Mouse (Mus musculus): ENCODE measurements around the gene Thsd7b.

The Thsd7b gene

DNA sequence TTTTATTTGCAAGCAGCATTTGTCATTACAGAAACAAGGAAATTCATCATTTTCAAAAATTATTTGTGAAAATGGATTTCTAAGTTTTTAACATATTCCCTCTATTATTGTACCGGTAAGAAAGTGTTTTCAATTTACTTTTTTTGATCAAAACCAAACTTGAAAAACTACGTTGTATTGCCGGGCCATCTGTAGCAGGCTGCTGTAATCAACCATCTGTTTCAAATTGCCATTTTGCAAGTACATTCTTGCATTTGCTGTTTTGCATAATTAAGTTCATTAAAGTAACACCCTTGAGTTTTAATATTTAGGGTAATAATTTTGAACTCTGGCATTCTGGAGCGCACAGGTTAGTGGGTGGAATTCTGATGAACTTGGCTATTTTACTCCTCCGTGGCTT, 246.6 kb downstream of the Thsd7b start:
- DNase-seq (ENCODE audit: low read depth, low spot score) = no peak

DNA sequence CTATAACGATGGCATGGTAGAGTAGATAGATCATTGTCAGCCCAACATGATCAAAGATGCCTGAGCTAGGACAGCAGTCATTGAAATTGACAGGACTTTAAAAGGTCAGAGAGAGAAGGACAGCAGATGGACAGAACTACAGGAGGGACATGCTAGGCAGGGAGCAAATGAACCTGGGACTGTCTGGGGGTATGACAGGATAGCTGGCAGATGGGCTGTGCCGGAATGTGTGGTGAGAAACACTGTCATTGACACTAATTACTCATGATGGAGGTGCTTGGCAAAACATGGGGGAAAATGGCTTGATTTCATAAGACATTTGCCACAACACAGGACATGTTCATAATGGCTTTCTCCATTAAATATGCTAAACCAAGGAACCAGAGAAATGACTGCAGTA, 253.9 kb downstream of the Thsd7b start:
- DNase-seq (ENCODE audit: low read depth, low spot score) = no peak

GRCm38 (mm10) chr1:129532206-129532605, 259.1 kb downstream of the Thsd7b start:
- no peak for DNase-seq (ENCODE audit: low read depth, low spot score)

DNA sequence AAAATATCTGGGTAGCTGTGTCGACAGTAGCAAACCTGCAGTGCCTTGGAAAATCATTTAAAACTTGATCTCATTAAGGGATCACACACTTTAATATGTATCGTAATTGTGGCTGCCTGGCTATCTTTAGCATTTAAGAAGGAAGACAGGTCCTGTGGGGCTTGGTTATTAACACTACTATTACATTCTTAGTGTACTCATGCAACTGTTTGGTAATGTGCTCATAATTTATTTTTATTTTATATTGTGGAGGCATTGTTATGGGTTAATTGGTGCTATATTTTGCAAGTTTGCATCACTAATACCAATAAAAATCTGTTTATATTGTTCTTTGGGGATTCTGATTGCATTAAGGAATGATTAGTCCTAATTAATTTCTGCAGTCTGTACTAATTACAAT, 265.4 kb downstream of the Thsd7b start:
- no peak for DNase-seq (ENCODE audit: low read depth, low spot score)

DNA sequence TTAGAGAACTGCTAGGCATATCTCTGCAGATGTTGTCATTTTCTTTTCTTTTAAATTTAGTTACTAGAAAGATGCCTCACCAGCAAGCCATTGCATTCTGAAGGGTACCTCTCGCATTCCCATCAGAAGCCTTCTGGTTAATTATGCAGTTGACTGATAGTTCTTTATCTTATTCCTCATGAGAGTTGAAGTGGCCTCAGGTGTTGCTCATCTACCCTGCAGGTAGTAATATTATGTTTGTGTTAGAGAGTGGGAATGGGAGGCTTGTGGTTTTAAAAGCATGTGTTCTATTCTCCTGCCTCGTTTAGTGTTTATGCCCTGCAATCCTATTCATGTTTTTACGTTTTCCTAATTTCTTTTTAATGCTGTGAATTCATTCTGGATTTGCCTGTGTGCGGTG, 265.9 kb downstream of the Thsd7b start:
- no peak for DNase-seq (ENCODE audit: low read depth, low spot score)

DNA sequence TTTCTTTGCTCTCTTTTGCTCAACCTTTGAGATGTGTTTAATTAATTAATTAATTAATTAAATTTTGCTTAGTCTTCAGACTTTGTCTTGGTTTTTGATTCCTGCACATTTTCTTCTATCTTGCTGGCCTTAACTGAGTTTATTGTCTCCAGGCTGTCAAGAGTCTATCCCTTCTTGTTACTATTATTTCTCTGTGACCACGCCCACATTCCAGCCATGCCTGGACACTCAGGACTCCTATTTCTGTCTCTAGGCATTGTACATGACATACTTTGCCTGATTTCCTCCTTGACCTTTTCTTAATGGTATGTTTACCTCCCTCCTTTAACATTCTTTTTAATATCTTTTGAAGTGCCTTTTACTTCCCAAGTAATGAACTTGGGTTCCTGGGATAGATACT, 267.6 kb downstream of the Thsd7b start:
- no peak for DNase-seq (ENCODE audit: low read depth, low spot score)

DNA sequence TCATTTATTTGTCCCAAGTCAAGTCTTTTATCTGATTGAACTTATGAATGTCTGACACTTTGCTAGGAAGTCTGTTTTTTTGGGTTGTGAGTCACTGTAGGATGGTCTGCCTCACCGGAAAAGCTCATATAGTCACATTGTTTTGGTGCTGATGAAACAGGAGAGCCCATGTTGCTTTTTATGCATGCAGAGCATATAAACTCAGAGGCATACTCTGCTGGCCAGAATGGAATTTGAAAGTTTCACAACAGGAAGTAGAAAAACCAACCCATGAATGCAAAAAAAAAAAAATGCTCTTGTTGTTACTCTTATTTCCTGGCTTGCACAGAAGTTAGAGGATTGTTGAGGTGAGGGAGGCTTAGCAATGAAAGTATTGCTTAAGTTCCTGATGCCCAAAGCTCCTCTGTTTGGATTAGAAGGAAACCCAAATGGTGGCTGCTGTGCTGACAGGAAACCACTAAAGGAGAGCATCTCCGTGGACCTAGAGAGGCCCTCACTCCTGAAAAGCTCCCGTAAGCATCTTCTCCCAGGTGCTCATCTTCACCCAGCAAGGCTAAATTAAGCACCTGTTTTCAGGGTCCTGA, 269.6 kb downstream of the Thsd7b start:
- no peak for DNase-seq (ENCODE audit: low read depth, low spot score)

DNA sequence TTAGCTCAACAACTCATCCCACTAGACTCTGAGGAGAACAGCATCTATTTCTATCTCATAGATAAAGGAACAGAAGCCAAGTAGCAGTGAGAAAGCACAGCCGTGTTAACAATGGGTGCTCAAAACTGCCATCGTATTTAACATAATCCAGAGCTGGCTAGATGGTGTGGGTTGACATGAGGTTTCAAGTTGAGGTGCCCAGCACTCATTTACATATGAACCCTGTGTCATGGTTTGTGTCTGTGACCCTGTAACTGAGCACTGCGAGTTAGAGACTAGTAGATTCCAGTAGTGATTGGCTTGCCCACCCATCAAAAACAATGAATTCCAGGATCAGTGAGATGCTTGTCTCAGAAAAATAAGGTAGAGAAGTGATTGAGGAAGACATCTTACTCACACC, 270.1 kb downstream of the Thsd7b start:
- no peak for DNase-seq (ENCODE audit: low read depth, low spot score)

DNA sequence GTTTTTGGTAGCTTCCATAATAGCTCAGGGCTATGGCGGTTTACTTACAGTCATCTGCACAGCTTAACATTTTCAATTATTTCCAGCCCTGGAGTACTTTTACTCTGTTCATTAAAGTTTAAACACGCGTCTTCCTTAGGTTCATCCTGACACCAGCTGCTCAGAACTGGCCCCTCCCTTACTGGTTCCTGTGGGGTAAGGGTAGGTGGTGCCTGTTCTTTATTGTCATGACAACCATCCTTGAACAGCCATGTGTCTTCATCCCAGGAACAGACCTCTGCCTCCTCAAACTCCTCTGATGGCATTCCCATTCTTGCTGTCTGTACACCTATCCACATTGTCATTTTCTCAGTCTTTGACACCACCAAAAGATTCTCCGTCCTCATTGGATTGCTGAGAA, 285.0 kb downstream of the Thsd7b start:
- DNase-seq (ENCODE audit: low read depth, low spot score) = no peak

GRCm38 (mm10) chr1:129559137-129559536, 286.0 kb downstream of the Thsd7b start:
- DNase-seq (ENCODE audit: low read depth, low spot score) = no peak

DNA sequence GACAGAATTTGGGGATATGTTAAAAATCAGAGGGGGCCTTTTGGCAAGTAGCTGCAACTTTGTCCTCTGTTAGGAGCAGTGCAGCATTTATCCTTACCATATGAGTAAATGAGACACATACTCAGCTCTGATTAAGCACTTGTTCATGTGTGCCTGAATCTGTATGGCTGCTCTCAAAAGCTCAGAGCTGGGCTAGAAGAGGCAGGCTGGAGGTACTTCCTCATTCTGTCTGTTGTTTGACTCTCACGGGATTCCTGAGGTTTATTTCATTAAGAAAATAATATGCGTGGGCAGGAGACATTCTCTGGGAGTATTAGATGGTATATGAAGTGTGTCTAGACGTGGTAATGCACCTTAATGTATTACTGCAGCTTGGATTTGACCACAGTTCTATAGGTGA, 286.7 kb downstream of the Thsd7b start:
- no peak for DNase-seq (ENCODE audit: low read depth, low spot score)

DNA sequence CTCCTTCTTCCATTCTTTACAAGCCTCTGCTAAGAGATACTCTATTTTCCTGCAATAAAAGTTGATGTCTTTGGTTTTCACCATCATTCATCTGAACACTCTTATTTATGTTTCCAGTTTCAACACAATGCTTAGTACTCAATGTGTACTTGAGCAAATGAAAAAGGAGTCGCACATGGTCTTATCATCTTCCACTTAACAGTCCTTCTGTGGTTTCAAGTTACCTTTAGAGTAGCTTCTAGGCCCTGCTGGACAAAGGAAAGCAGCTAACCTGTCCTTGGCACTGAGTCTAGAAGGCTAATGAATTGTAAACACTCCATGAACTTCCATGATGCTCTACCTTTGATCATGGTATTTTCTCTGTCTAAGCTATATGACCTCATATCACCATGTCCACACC, 289.6 kb downstream of the Thsd7b start:
- no peak for DNase-seq (ENCODE audit: low read depth, low spot score)

- DNase-seq (ENCODE audit: low read depth, low spot score) = no peak
Observed at GRCm38 (mm10) chr1:129570522-129570921, 297.4 kb downstream of the Thsd7b start.

GRCm38 (mm10) chr1:129579955-129580354, 306.9 kb downstream of the Thsd7b start:
- no peak for DNase-seq (ENCODE audit: low read depth, low spot score)

DNA sequence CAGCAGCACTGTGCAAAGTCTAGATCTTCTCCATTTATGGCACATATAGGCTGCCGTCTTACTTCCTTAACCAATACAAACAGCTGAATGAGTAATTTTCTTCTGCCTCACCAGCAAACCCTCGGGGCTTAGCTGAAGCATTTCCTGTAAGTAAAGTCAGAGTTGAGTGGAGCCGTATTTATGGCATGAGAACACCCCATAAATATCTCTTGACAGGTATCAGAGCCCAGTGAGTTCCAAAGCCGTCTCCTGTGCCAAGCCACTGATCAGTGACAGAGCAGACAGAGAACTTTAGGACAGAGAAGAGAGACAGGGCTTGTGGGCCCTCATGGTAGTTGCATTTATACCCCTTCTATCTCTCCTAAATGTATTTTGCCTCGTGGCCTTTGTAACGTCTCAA, 313.5 kb downstream of the Thsd7b start:
- DNase-seq (ENCODE audit: low read depth, low spot score) = no peak

DNA sequence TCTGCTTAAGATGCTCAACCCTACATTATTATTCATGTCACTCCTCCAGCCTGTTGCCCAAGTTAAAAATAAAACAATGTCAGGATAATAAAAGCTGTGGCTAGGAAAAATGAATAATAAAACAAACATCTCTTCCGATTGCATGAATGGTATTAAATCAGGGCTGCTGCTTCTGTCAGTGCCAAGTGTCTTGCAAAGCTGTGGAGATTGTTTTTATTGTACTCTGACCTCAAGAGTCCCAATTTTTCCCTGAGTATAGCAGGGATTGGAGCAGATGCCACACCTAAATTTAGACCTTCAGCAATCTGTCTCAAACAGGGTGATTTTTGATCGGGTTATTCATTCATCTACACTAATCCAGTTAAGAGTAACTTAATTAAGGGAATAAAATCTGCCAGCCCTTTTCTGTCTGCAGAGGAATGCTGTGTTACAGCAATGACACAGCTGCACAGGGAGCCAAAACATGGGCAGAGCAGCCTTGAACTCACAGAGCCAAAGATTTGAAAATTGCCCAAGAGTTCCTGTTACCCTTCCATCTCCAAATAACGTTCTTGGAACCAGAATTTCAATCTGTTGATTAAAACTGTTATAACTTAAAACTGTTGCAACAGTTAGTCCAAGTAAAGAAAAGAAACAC, 316.4 kb downstream of the Thsd7b start:
- no peak for DNase-seq (ENCODE audit: low read depth, low spot score)

DNA sequence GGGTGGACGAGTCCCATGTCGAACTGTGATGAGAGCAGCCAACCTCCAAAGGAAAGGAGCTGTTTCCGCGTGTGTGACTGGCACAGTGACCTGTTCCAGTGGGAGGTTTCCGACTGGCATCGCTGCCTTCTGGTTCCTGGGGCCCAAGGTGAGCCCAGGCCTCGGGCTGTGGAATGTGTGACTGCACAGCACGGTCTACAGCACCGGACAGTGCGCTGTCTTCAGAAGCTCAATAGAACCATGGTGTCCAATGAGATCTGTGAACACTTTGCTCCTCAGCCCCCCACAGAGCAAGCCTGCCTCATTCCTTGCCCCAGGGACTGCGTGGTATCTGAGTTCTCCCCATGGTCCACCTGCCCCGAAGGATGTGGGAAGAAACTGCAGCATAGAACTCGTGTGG, 322.3 kb downstream of the Thsd7b start:
- no peak for DNase-seq (ENCODE audit: low read depth, low spot score)

DNA sequence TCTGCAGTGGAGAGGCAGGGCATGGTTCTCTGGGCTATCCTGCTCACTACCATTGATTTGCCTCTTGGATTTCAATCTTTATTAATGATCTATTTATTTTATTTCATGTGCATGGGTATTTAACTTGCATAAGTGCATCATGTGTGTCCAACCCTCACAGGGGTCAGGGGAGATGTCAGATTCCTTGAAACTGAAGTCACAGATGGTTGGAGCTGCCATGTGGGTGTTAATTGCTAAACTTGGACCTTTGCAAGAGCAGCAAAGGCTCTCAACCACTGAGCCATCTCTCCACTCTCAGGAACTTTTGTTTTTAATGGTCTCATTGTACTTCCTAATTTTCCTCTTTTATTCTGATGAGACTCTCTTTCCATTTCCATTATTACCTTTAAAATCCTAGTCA, 327.8 kb downstream of the Thsd7b start:
- DNase-seq (ENCODE audit: low read depth, low spot score) = no peak

- DNase-seq (ENCODE audit: low read depth, low spot score) = no peak
Observed at GRCm38 (mm10) chr1:129602284-129602683, 329.2 kb downstream of the Thsd7b start.

GRCm38 (mm10) chr1:129608395-129608794, 335.3 kb downstream of the Thsd7b start:
- DNase-seq (ENCODE audit: low read depth, low spot score) = no peak

DNA sequence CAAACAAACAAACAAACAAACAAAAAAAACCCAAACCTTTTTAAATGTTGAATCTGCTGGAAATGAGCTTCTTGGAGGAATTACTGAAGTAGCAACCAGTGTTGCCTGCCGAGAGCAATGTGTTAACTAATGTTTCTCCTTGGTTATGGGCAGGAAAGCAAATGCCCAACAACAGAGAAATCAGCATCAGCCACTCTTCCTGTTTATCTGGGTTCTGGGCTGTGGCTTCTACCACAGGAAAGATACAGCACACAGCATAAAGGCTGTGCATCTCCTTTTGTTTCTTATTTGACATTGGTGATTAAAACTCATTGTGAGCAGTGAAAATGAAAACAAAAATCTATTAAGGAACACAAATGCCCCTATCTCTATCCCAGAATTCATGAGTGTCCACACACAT, 343.0 kb downstream of the Thsd7b start:
- DNase-seq (ENCODE audit: low read depth, low spot score) = no peak

DNA sequence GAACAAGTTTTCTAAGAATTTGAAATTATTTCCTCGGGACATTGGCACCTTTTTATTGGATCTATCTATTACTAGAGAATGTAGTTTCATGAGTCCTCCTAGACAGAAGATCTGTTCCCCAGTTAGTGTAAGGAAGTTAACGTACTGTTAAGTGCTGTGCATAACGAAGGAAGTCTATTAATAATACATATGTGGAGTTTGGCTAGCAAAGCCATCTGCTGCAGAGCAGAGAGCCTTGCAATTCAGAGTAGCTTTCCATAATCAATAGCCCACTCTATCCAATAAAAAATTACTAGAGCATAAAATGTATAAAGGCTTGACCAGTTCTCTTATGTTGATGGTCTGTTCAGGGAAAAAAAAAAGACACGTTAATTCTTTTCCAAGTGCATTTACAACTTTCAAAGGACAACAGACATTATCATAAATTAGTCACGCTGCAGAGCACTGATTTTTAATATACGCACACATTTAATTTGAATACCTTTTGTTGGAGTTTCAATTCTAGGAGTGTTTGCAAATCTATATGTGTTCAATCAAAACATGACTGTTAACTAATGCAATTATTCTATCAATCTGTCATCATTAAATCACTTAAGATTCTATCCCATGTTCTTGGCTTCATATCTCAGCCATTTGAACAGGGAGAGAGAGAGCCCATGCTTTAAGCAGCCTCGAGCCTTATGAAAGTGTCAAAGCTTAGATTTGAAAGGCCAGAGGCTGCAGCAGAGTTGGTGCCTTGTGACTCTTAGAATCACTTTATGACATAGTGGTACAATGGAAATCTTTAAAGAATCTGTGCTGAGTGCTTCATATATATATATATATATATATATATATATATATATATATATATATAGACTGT, 346.6 kb downstream of the Thsd7b start:
- no peak for DNase-seq (ENCODE audit: low read depth, low spot score)

GRCm38 (mm10) chr1:129624519-129624918, 351.4 kb downstream of the Thsd7b start:
- DNase-seq (ENCODE audit: low read depth, low spot score) = no peak
